In the genomic region with DNA sequence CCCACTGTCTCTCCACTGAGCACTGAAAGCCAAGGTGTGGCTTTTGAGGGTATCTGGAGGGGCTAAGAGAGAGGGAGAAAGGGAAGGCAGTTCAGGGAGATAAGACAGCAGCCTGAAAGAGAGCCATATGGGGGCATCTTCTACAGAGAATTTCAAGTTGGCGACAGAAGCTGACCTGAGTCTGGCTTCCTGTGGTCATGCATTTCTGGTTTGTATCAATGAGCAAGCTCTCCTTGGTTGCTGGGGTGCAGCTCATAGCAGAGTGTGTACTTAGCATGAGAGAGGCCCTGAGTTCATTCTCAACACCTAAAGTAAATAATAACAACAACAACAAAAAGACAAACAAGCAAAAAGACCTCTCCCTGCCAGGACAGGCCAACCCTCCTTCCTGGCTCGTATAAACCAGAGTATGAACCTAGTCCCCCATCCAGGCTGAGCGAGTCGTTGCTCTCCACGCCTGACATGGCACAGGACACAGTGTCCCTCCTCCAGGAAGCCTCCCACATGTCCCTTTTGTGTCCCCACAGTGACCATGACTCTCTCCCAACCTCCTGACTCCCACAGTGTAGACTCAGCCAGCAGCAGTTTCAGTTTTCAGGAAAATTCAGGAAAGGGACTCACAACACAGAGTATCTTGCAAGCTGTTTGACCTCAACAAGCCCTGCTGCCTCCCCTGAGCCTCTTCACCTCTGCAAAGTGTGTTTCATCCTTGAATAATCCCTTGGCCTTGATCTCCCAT, we compare ENCODE assay signal across 21 mouse cellular contexts. TPM values are rescaled to one million over a fixed set of nuclear protein-coding genes. Genes with fewer than 3 reads are reported as not detected.
A peak's percentile ranks its signal among the peaks of the same experiment; 100 is the strongest.
DNase-seq lines count a peak whose midpoint lies in the region; ATAC-seq and TF ChIP-seq lines count a peak whose summit lies in the region.
"Had no signal": no experiment of that assay in that cellular context is flagged by ENCODE, and none has a peak within 500 bp of the region (broad histone marks: within the 10 kb centered on the region; RNA-seq: fewer than 3 reads in every experiment).

No protein-coding gene starts in this region.

- peak; percentile 0 for DNase-seq in cerebellum, adult 8-10 months
- no peak for DNase-seq in cerebellum, adult 11 months
- DNase-seq in heart, postnatal 4 days: peak; percentile 3
- DNase-seq in thymus, postnatal 4 days: peak; percentile 7
- no peak for DNase-seq in thymus, adult 2 months
- DNase-seq in testis, postnatal 14 days (ENCODE audit: low spot score): peak; percentile 76
- no peak for DNase-seq in frontal cortex, postnatal 36 days (ENCODE audit: low spot score in 2 of 2)
- DNase-seq: adrenal gland, postnatal 25 days; kidney, adult 2 months; layer of hippocampus, postnatal 36 days; left cerebral cortex, postnatal 4 days; right cerebral cortex, postnatal 4 days had no signal

- H3K9me3 ChIP-seq in heart, embryonic 12.5 days (replicated peaks): no peaks in the 10 kb centered on the region
- H3K9me3 ChIP-seq: forebrain, embryonic 15.5 days; heart, embryonic 10.5 days; lung, embryonic 15.5 days; midbrain, embryonic 15.5 days had no signal

- no peak for TF ChIP-seq CTCF in thymus, adult 2 months (IDR thresholded peaks at IDR 0.05; ENCODE audit: borderline replicate concordance, control insufficient read depth, extremely low read depth, insufficient read depth, low read length, poor library complexity)

- H3K4me1 ChIP-seq in heart, embryonic 12.5 days (replicated peaks): peaks cover 23% of the 10 kb centered on the region
- peaks cover 23% of the 10 kb centered on the region for H3K4me1 ChIP-seq in thymus, adult 2 months (replicated peaks; ENCODE audit: control insufficient read depth, insufficient read depth, low read length)
- H3K4me1 ChIP-seq: forebrain, embryonic 15.5 days; midbrain, embryonic 15.5 days had no signal

- no peak overlapping the region for H3K9ac ChIP-seq in heart, embryonic 12.5 days
- H3K9ac ChIP-seq: forebrain, embryonic 15.5 days; lung, embryonic 15.5 days; midbrain, embryonic 15.5 days had no signal

- no peak overlapping the region for H3K4me3 ChIP-seq in heart, embryonic 12.5 days
- H3K4me3 ChIP-seq in thymus, adult 2 months (ENCODE audit: control insufficient read depth, insufficient read depth, low read length): no peak overlapping the region
- H3K4me3 ChIP-seq: erythroblast, embryonic 14.5 days; forebrain, embryonic 15.5 days; heart, embryonic 10.5 days; lung, embryonic 15.5 days; midbrain, embryonic 15.5 days had no signal

- no peaks in the 10 kb centered on the region for H3K27me3 ChIP-seq in heart, embryonic 12.5 days (replicated peaks)
- no peaks in the 10 kb centered on the region for H3K27me3 ChIP-seq in thymus, adult 2 months (ENCODE audit: control insufficient read depth, insufficient read depth, low read length)
- H3K27me3 ChIP-seq: forebrain, embryonic 15.5 days; lung, embryonic 15.5 days; midbrain, embryonic 15.5 days; Patski had no signal

- no peak for TF ChIP-seq POLR2A in thymus, adult 2 months (IDR thresholded peaks at IDR 0.05; ENCODE audit: control insufficient read depth, extremely low read depth, insufficient read depth, low read length, poor library complexity)

- WGBS in heart, embryonic 12.5 days: 72% methylated on average over 5 of the region's 5 CpGs
- WGBS in thymus, adult 2 months: 80% methylated on average over 5 of the region's 5 CpGs

- no peak overlapping the region for H3K27ac ChIP-seq in heart, embryonic 12.5 days (ENCODE audit: poor library complexity, severe bottlenecking)
- no peak overlapping the region for H3K27ac ChIP-seq in thymus, adult 2 months (ENCODE audit: control insufficient read depth, insufficient read depth, low read length)
- H3K27ac ChIP-seq: forebrain, embryonic 15.5 days; heart, embryonic 10.5 days; hindbrain, postnatal 0 days; lung, embryonic 15.5 days; midbrain, embryonic 15.5 days had no signal

- no peak for ATAC-seq in heart, embryonic 12.5 days (ENCODE audit: insufficient number of reproducible peaks, low FRiP score)
- ATAC-seq: activated CD4-positive, CD25-positive, alpha-beta regulatory T cell, adult 4 months; forebrain, embryonic 15.5 days; hindbrain, postnatal 0 days; midbrain, embryonic 15.5 days; Patski had no signal

- no peak overlapping the region for H3K4me2 ChIP-seq in heart, embryonic 12.5 days
- H3K4me2 ChIP-seq: forebrain, embryonic 15.5 days; lung, embryonic 15.5 days; midbrain, embryonic 15.5 days had no signal

- no peaks in the 10 kb centered on the region for H3K36me3 ChIP-seq in heart, embryonic 12.5 days
- no peaks in the 10 kb centered on the region for H3K36me3 ChIP-seq in thymus, adult 2 months (ENCODE audit: control insufficient read depth, insufficient read depth, low read length)
- H3K36me3 ChIP-seq: forebrain, embryonic 15.5 days; heart, embryonic 10.5 days; lung, embryonic 15.5 days; midbrain, embryonic 15.5 days had no signal

RNA-seq across cellular contexts. Expression of a gene that starts 11.9 kb away (rescaled TPM):
- under 1 TPM; 0.25 to 0.48 TPM for total RNA-seq in heart, postnatal 4 days (2021)
- polyA plus RNA-seq in heart, embryonic 12.5 days (2016; fragmentation: Nextera tagmentation; extraction: Ambion mirVana): 0.15 and 0.34 TPM in 2 replicates
- 13.5 and 15.9 TPM in 2 replicates for polyA plus RNA-seq in thymus, adult 2 months (2012; rRNA removed)

RNA-seq across cellular contexts. Expression of a gene that starts 54.2 kb away (rescaled TPM):
- 1 to 10 TPM in 1 of 2 experiments, under 1 TPM in 1; 0.76 to 1.3 TPM for total RNA-seq in heart, postnatal 4 days (2021)
- 0.78 and 1.5 TPM in 2 replicates for polyA plus RNA-seq in heart, embryonic 12.5 days (2016; fragmentation: Nextera tagmentation; extraction: Ambion mirVana)
- polyA plus RNA-seq in thymus, adult 2 months (2012; rRNA removed): 27.3 and 38.2 TPM in 2 replicates

RNA-seq across cellular contexts. Expression of a gene that starts 59.9 kb away (rescaled TPM):
- 1 to 10 TPM; 2.9 to 3.5 TPM for total RNA-seq in heart, postnatal 4 days (2021)
- 0.42 and 0.51 TPM in 2 replicates for polyA plus RNA-seq in heart, embryonic 12.5 days (2016; fragmentation: Nextera tagmentation; extraction: Ambion mirVana)
- polyA plus RNA-seq in thymus, adult 2 months (2012; rRNA removed): 1.7 and 2.0 TPM in 2 replicates

Comparison
In these comparisons a context has a peak if more than half of its experiments do, and no peak if none do; other contexts are left out.
1. DNase-seq: peak in cerebellum, adult 8-10 months (single experiment), heart, postnatal 4 days (single experiment), thymus, postnatal 4 days (single experiment) and testis, postnatal 14 days (single experiment); none in cerebellum, adult 11 months (single experiment), thymus, adult 2 months (single experiment) and frontal cortex, postnatal 36 days (0 of 2).
2. RNA of a gene that starts 11.9 kb away (polyA plus RNA-seq): 13.5 to 15.9 TPM in thymus, adult 2 months; 0.15 to 0.34 TPM in heart, embryonic 12.5 days; every median in the first group is over 10 times any median in the second.
3. RNA of a gene that starts 54.2 kb away (polyA plus RNA-seq): 27.3 to 38.2 TPM in thymus, adult 2 months; 0.78 to 1.5 TPM in heart, embryonic 12.5 days; every median in the first group is over 10 times any median in the second.